Mouse (Mus musculus): Measurements from ENCODE around the gene Ubtd1.
"Not testable (repeated sequence)": the region's sequence is repeated elsewhere in the genome, so short reads cannot be mapped to it uniquely, and the experiment has no call there.

Ubtd1 gene

DNA sequence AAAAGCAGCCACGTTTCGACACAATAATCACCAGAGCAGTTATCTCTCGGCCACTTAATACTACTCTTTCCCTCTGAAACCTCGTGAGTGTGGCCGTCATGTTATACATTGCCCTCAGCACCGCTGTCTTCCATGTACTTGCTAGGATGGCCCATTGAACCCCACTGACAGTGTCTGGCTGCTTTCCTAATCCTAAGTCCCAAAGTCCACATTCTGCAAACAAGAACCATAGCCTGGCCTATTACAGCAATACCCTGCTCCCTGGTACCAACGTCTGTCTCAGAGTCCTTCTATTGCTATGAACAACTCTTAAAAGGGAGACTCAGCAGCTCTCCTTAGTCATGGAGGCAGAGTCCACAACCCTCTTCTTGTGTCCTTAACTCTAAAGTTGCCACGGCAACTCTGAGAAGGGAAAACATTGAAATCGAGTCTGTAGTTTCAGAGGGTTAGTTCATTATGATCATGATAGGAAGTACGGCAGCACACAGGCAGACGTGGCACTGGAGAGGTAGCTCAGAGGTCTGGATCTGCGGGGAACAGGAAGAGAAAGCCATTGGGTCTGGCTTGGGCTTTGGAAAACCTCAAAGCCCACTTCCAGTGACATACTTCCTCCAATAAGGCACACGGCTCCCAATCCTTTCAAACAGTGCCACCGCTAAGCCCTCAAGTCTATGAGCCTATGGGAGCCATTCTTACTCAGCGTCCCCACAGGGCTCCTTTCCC lies 90.5 kb downstream of the Ubtd1 start:
- no peak for DNase-seq

DNA sequence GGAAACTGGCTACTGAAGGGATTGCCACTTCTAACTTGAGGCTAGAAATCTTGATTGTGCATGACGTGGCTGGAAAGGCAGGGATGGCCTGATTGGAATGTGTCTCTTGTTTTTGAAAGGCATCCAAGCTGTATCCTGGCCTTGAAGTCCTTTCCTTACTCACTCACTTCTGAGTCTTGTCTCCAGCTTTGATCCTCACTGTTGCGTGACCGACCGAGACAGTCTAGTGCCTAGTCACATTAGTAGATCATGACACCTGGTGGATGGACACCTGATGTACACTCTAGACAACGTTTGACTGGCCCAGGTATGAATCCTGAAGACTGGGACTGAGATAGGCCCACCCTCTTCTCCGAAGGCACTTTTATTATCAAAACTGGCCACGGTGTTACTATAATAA lies 91.2 kb downstream of the Ubtd1 start:
- DNase-seq: no peak

DNA sequence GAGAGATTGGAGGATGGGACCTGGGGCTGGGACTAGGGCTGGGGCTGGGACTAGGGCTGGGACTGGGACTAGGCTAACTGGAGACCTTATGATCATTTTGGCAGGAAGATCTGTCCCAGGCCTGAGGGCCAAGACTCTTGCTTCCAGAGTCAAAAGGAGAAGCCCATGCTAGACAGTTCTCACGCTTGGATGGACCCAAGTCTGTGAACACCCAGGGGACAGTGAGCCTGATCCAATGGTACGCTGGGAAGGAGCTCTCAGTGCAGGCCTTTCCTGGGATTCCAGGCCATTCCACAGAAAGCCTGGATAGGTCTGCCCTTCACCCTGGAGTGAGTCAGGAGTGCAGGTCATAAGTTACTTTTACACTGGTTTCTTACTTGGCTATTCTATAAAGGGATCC lies 93.5 kb downstream of the Ubtd1 start:
- no peak for DNase-seq

DNA sequence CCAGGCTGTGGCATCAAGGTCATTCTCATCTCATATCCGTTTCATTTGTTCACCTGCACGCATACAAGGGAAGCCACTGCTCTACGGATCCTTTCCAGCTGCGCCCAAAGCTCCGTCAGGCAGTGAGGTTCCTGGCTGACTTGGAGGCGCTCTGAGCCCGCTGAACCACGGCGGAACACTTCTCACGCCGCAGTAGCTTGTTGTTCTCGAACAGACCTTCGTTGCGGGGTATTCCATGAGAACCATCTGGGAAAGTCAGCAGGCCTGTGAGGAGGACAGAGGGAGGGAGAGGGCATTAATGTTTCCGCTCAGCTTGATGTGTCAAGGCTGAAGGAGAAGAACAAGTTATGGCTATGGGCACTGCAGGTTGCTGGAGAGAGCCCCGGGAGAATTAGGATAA lies 94.4 kb downstream of the Ubtd1 start:
- no peak for DNase-seq

DNA sequence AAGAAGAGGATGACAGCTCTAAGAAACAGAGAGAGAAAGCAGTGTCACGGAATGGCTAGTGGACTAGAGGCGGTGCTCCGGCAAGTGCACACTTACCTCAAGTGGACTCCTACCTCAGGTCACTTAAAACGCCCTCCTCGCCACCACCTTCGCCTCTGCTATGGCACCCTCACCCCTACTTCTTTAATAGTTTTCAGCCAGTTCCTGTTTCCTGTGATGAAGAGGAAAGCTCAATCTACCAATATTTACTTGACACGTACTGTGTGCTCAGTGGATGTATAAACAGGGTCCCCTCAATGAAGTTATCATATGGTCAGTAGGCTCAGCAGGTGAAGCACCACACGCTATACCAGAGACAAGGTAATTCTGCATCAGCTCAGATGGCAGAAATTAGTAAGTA lies 97.0 kb downstream of the Ubtd1 start:
- DNase-seq: no peak

DNA sequence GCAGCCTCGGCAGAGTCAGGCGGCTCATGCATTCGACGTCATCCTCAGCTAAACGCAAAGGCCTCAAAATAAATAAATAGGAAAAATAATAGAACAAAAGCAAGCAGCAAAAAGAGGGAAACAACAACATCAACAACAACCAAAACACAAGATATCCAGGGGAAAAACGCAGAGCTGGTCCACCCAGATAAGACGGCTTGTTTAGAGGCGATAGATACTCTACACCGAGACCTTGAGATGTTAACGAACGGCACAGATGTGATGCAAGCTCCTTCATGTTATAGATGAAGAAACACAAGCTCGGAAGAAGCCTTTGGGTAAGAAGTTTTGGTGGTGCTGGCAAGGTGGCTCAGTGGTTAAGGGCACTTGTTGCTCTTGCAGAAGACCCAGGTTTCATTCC lies 97.4 kb downstream of the Ubtd1 start:
- no peak for DNase-seq

DNA sequence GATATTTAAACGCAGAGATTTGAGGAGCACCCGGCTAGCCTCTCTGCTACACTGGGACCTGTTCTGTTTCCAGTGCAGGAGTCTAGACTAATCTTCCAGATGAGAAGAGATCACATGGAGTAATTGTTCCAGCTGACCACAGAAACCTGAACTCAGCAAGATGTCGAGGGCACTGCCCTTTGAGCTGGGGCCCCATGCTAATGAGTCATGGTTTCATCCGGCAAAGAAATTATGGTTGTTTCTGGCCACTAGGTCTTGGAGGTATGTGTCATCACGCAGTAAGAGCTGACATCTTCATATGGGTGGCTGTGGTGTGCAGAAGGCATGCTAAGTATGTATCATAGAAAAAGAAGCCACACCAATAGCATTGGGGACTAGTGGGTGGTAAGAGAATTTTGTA lies 98.4 kb downstream of the Ubtd1 start:
- DNase-seq: no peak

DNA sequence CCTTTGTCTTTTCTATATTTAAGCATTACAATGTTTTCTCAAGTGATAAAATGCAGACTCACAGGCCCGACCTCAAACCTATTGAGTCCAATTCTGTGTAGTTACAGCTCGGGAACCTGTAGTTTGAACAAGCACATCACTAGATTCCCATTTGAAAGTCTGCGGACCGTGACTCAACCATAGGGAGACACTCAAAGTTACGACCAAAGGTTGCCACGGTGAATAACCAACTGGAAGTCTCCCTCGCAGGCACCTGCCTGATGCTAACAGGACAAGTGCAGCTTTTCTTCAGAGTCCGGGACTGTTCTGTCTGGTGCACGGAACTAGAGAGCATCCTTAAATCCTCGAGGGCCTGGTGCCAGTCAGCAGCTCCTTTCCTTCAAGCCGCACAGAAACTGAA lies 98.9 kb downstream of the Ubtd1 start:
- DNase-seq: no peak

DNA sequence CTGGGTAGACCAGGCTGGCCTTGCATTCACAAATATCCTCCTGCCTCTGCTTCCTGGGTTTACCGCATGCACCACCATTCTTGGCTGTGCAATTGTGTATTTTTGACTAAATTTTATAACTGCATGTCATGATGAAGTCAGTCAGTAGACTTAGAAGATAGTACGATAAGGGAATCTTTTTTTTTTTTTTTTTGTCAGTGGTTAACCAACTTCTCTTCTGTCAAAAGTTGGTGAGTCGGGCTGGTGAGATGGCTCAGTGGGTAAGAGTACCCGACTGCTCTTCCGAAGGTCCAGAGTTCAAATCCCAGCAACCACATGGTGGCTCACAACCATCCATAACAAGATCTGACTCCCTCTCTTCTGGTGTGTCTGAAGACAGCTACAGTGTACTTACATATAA lies 100.0 kb downstream of the Ubtd1 start:
- DNase-seq: not testable (repeated sequence)

Measured in cerebellum, adult 18-20 months (tissue).